Mouse (Mus musculus): ENCODE measurements around the gene Chst8. TPM values are rescaled to one million over a fixed set of nuclear protein-coding genes. Genes with fewer than 3 reads are reported as not detected.

The Chst8 gene
- polyA plus RNA-seq, 3 experiments from 2014 or later: not detected

Other genes starting within 250 kb of the Chst8 start
- not detected for gene Kctd15, start 156.0 kb downstream of the Chst8 start, polyA plus RNA-seq (2017; shearing (Covaris generic))
- gene Pepd, start 99.7 kb upstream of the Chst8 start, polyA plus RNA-seq (2017; shearing (Covaris generic)): 10 to 100 TPM; 49.6 to 57.3 (median 56.3) TPM
- gene Cebpg, start 243.9 kb upstream of the Chst8 start, polyA plus RNA-seq (2017; shearing (Covaris generic)): 1 to 10 TPM; 8.9 to 9.5 (median 9.0) TPM